Mouse (Mus musculus): ENCODE results near the gene Cep128.

- no peak for TF ChIP-seq CTCF (conservative IDR thresholded peaks at IDR 0.05; ENCODE audit: low read length)
- no peak for TF ChIP-seq POU5F1 (IDR thresholded peaks at IDR 0.05; ENCODE audit: borderline replicate concordance, low read length)
Measured at GRCm38 (mm10) chr12:91161015-91161730, 223.0 kb downstream of the Cep128 start.

All from E14TG2a.4 (cell line).